ENCODE assay signal across 1 mouse cellular context in genomic region chr5:115235323-115235771, GRCm38 (mm10).
TF ChIP-seq lines count a peak whose summit lies in the region.

No protein-coding gene starts in this region.

TF ChIP-seq in MEL, 35 proteins besides CTCF, POLR2A, EP300 and RAD21 (continued from another document):
- TF ChIP-seq MAFK (IDR thresholded peaks at IDR 0.05; ENCODE audit: borderline replicate concordance, low read depth, low read length) (no peak), CHD1 (IDR thresholded peaks at IDR 0.05; ENCODE audit: low read depth, low read length) (no peak), TCF12 (IDR thresholded peaks at IDR 0.05; ENCODE audit: low read depth, low read length) (0 out of 2 replicates have a peak, but pooled peaks have one; percentile 21), TBP (IDR thresholded peaks at IDR 0.05; ENCODE audit: low read depth, low read length) (no peak), MEF2A (IDR thresholded peaks at IDR 0.05; ENCODE audit: extremely low read depth, insufficient replicate concordance, low read depth, low read length, poor library complexity, severe bottlenecking) (no peak), SMC3 (IDR thresholded peaks at IDR 0.05; ENCODE audit: low read depth, low read length) (peak; percentile 21; the same call in 1 of the 2 replicates), ETS1 (IDR thresholded peaks at IDR 0.05; ENCODE audit: low read depth, low read length) (no peak), HCFC1 (IDR thresholded peaks at IDR 0.05; ENCODE audit: low read depth, low read length) (no peak), ELF1 (IDR thresholded peaks at IDR 0.05; ENCODE audit: low read depth, low read length) (no peak), CHD2 (IDR thresholded peaks at IDR 0.05; ENCODE audit: low read length) (no peak), SIN3A (IDR thresholded peaks at IDR 0.05; ENCODE audit: low read length) (no peak; the same call in 1 of the 2 replicates), RCOR1 (IDR thresholded peaks at IDR 0.05; ENCODE audit: low read depth, low read length) (no peak)
